Mouse (Mus musculus): ENCODE results near the gene Mup22. TPM values are rescaled to one million over a fixed set of nuclear protein-coding genes. Genes with fewer than 3 reads are reported as not detected.
"Not testable (repeated sequence)": the region's sequence is repeated elsewhere in the genome, so short reads cannot be mapped to it uniquely, and the experiment has no call there.

The Mup22 gene
- not detected in 2 replicates for polyA plus RNA-seq (2012; rRNA removed)

- not testable (repeated sequence) for H3K4me1 ChIP-seq (ENCODE audit: control insufficient read depth, insufficient read depth, insufficient read length); H3K4me3 ChIP-seq (ENCODE audit: extremely low read depth, insufficient read depth, insufficient read length); H3K27me3 ChIP-seq (ENCODE audit: control insufficient read depth, insufficient read depth, low read length); H3K36me3 ChIP-seq (ENCODE audit: control insufficient read depth, insufficient read depth, low read length); DNase-seq (ENCODE audit: low read depth in 1 of 2, low spot score in 2 of 2); H3K27ac ChIP-seq (ENCODE audit: insufficient read depth, low read length)
- 75% methylated on average over 4 of the region's 4 CpGs for WGBS
Observed at GRCm38 (mm10) chr4:60821363-60821762, at the start of gene Mup22. Gene Mup22, minus strand, starts transcription at chr4:60821463.

DNA sequence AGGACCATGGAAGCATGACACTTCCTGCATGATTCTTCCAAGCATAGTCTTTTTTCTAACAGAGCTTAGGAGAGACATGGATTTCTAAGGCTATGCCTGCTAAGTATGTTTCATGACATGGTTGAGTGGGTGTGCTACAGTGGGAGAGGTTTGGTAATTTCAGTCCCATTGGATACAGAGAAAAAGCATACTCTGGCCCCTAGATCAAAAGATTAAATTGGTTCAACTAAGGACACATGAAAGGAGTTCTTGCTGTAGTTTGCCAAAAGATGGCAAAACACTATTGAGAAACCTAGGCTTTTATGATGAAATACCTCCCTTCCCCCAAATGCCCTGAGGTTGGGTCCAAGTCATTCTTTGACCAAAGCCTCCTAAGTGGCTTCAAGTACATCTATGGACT is 19.6 kb upstream of the Mup22 start:
- H3K27ac ChIP-seq (ENCODE audit: insufficient read depth, low read length); H3K4me1 ChIP-seq (ENCODE audit: control insufficient read depth, insufficient read depth, insufficient read length); H3K27me3 ChIP-seq (ENCODE audit: control insufficient read depth, insufficient read depth, low read length); H3K4me3 ChIP-seq (ENCODE audit: extremely low read depth, insufficient read depth, insufficient read length); H3K36me3 ChIP-seq (ENCODE audit: control insufficient read depth, insufficient read depth, low read length); DNase-seq (ENCODE audit: low read depth in 1 of 2, low spot score in 2 of 2): not testable (repeated sequence)

Other genes starting within 250 kb of the Mup22 start
- not detected in 2 replicates for gene Mup10, start 239.3 kb downstream of the Mup22 start, polyA plus RNA-seq (2012; rRNA removed)
- gene Mup11, start 159.1 kb downstream of the Mup22 start, polyA plus RNA-seq (2012; rRNA removed) = not detected in 2 replicates
- gene Mup12, start 80.1 kb downstream of the Mup22 start, polyA plus RNA-seq (2012; rRNA removed) = not detected in 2 replicates

Measured in spleen, adult 2 months (tissue).